Mouse (Mus musculus): ENCODE measurements at regions not wholly inside any gene's neighbourhood (a gene's known extent, or its start where the extent isn't known, plus 50 kb on each side); places are given as distances from the start of the nearest gene placed in this dataset.

GRCm38 (mm10) chr2:172660479-172660878, 111.1 kb downstream of the Tfap2c start:
- Histone ChIP-seq H3K27me3 (replicated peaks) (peaks cover 11% of the 10 kb centered on the region), H3K27ac (no peak overlapping the region), H3K36me3 (no peaks in the 10 kb centered on the region), H3K4me2 (replicated peaks) (no peak overlapping the region), H3K4me1 (replicated peaks) (peaks cover 2% of the 10 kb centered on the region; the same call in 1 of the 2 replicates), H3K9me3 (no peaks in the 10 kb centered on the region), H3K9ac (no peak overlapping the region), H3K4me3 (replicated peaks) (no peak overlapping the region)
- no peak for ATAC-seq
- 76% methylated on average over 10 of the region's 10 CpGs for WGBS

- Histone ChIP-seq H3K27ac (no peak overlapping the region), H3K27me3 (replicated peaks) (peaks cover 11% of the 10 kb centered on the region), H3K9me3 (no peaks in the 10 kb centered on the region), H3K36me3 (no peaks in the 10 kb centered on the region), H3K4me3 (replicated peaks) (no peak overlapping the region), H3K9ac (no peak overlapping the region), H3K4me1 (replicated peaks) (peaks cover 2% of the 10 kb centered on the region; the same call in 1 of the 2 replicates), H3K4me2 (replicated peaks) (no peak overlapping the region)
- ATAC-seq = no peak
- WGBS = 12% methylated on average over 7 of the region's 7 CpGs
Measured at GRCm38 (mm10) chr2:172660916-172661315, 111.5 kb downstream of the Tfap2c start.

- no peak for ATAC-seq
- no peak overlapping the region for H3K27ac ChIP-seq
- peaks cover 11% of the 10 kb centered on the region for H3K27me3 ChIP-seq (replicated peaks)
- H3K9me3 ChIP-seq = no peaks in the 10 kb centered on the region
- H3K9ac ChIP-seq = no peak overlapping the region
- no peaks in the 10 kb centered on the region for H3K36me3 ChIP-seq
- H3K4me2 ChIP-seq (replicated peaks) = peak overlapping the region; percentile 32
- 17% methylated on average over 15 of the region's 15 CpGs for WGBS
- peaks cover 2% of the 10 kb centered on the region; the same call in 1 of the 2 replicates for H3K4me1 ChIP-seq (replicated peaks)
- H3K4me3 ChIP-seq (replicated peaks) = no peak overlapping the region
Measured at GRCm38 (mm10) chr2:172661418-172661980, 112.1 kb downstream of the Tfap2c start.

- 62% methylated on average over 11 of the region's 11 CpGs for WGBS
- Histone ChIP-seq H3K27me3 (replicated peaks) (peaks cover 11% of the 10 kb centered on the region), H3K9me3 (no peaks in the 10 kb centered on the region), H3K9ac (no peak overlapping the region), H3K4me1 (replicated peaks) (peaks cover 2% of the 10 kb centered on the region; the same call in 1 of the 2 replicates), H3K36me3 (no peaks in the 10 kb centered on the region), H3K4me2 (replicated peaks) (no peak overlapping the region), H3K4me3 (replicated peaks) (no peak overlapping the region), H3K27ac (no peak overlapping the region)
- no peak for ATAC-seq
Measured at GRCm38 (mm10) chr2:172662165-172662564, 112.8 kb downstream of the Tfap2c start.

- WGBS = 13% methylated on average over 6 of the region's 6 CpGs
- no peak overlapping the region for H3K9ac ChIP-seq
- H3K36me3 ChIP-seq = no peaks in the 10 kb centered on the region
- no peak overlapping the region for H3K4me2 ChIP-seq (replicated peaks)
- no peaks in the 10 kb centered on the region for H3K9me3 ChIP-seq
- no peak for ATAC-seq
- no peak overlapping the region for H3K4me3 ChIP-seq (replicated peaks)
- H3K27ac ChIP-seq = no peak overlapping the region
- peaks cover 2% of the 10 kb centered on the region; the same call in 1 of the 2 replicates for H3K4me1 ChIP-seq (replicated peaks)
- H3K27me3 ChIP-seq (replicated peaks) = peaks cover 11% of the 10 kb centered on the region
Measured at GRCm38 (mm10) chr2:172663681-172664080, 114.3 kb downstream of the Tfap2c start.

- 27% methylated on average over 2 of the region's 2 CpGs for WGBS
- H3K4me3 ChIP-seq (replicated peaks) = no peak overlapping the region
- H3K27ac ChIP-seq = no peak overlapping the region
- H3K36me3 ChIP-seq = no peaks in the 10 kb centered on the region
- no peaks in the 10 kb centered on the region for H3K9me3 ChIP-seq
- ATAC-seq = no peak
- no peaks in the 10 kb centered on the region for H3K27me3 ChIP-seq (replicated peaks)
- H3K4me2 ChIP-seq (replicated peaks) = no peak overlapping the region
- H3K9ac ChIP-seq = no peak overlapping the region
- no peaks in the 10 kb centered on the region for H3K4me1 ChIP-seq (replicated peaks)
Measured at GRCm38 (mm10) chr2:172673081-172673480, 123.7 kb downstream of the Tfap2c start.

- no peak overlapping the region for H3K27ac ChIP-seq
- 58% methylated on average over 8 of the region's 8 CpGs for WGBS
- no peaks in the 10 kb centered on the region for H3K27me3 ChIP-seq (replicated peaks)
Measured at GRCm38 (mm10) chr2:172674641-172675040, 125.2 kb downstream of the Tfap2c start.

GRCm38 (mm10) chr2:172675081-172675480, 125.7 kb downstream of the Tfap2c start:
- Histone ChIP-seq H3K4me1 (replicated peaks) (no peaks in the 10 kb centered on the region), H3K27ac (no peak overlapping the region), H3K36me3 (no peaks in the 10 kb centered on the region), H3K4me2 (replicated peaks) (no peak overlapping the region), H3K9me3 (no peaks in the 10 kb centered on the region), H3K4me3 (replicated peaks) (no peak overlapping the region), H3K9ac (no peak overlapping the region), H3K27me3 (replicated peaks) (no peaks in the 10 kb centered on the region)
- WGBS = 23% methylated on average over 15 of the region's 15 CpGs
- no peak for ATAC-seq

More at GRCm38 (mm10) chr2:172674641-172675040, 125.2 kb downstream of the Tfap2c start:
- no peak for ATAC-seq
- Histone ChIP-seq H3K9ac (no peak overlapping the region), H3K4me1 (replicated peaks) (no peaks in the 10 kb centered on the region), H3K4me3 (replicated peaks) (no peak overlapping the region), H3K9me3 (no peaks in the 10 kb centered on the region), H3K36me3 (no peaks in the 10 kb centered on the region), H3K4me2 (replicated peaks) (no peak overlapping the region)

- Histone ChIP-seq H3K9me3 (0 out of 2 replicates have a peak, but pooled peaks cover 2% of the 10 kb centered on the region), H3K4me1 (replicated peaks) (no peaks in the 10 kb centered on the region), H3K36me3 (no peaks in the 10 kb centered on the region), H3K9ac (no peak overlapping the region), H3K4me3 (replicated peaks) (no peak overlapping the region), H3K4me2 (replicated peaks) (no peak overlapping the region), H3K27me3 (replicated peaks) (no peaks in the 10 kb centered on the region), H3K27ac (no peak overlapping the region)
- WGBS = 87% methylated on average over 1 of the region's 1 CpGs
- ATAC-seq = no peak
Measured at GRCm38 (mm10) chr2:172690196-172690595, 140.8 kb downstream of the Tfap2c start.

- H3K36me3 ChIP-seq = no peaks in the 10 kb centered on the region
Measured at GRCm38 (mm10) chr2:172690931-172691651, 141.7 kb downstream of the Tfap2c start.

GRCm38 (mm10) chr2:172698961-172699360, 149.6 kb downstream of the Tfap2c start:
- Histone ChIP-seq H3K9ac (no peak overlapping the region), H3K9me3 (no peaks in the 10 kb centered on the region), H3K4me1 (replicated peaks) (no peaks in the 10 kb centered on the region), H3K27me3 (replicated peaks) (no peaks in the 10 kb centered on the region), H3K27ac (no peak overlapping the region), H3K4me2 (replicated peaks) (no peak overlapping the region), H3K36me3 (no peaks in the 10 kb centered on the region), H3K4me3 (replicated peaks) (no peak overlapping the region)
- ATAC-seq = no peak
- WGBS = 65% methylated on average over 6 of the region's 6 CpGs

More at GRCm38 (mm10) chr2:172690931-172691651, 141.7 kb downstream of the Tfap2c start:
- no peak overlapping the region for H3K4me2 ChIP-seq (replicated peaks)
- 0 out of 2 replicates have a peak, but pooled peaks cover 2% of the 10 kb centered on the region for H3K9me3 ChIP-seq
- no peak overlapping the region for H3K9ac ChIP-seq
- no peak for ATAC-seq
- H3K4me3 ChIP-seq (replicated peaks) = no peak overlapping the region
- H3K27me3 ChIP-seq (replicated peaks) = no peaks in the 10 kb centered on the region
- no peak overlapping the region for H3K27ac ChIP-seq
- no peaks in the 10 kb centered on the region for H3K4me1 ChIP-seq (replicated peaks)
- WGBS = 74% methylated on average over 9 of the region's 9 CpGs

- Histone ChIP-seq H3K27ac (no peak overlapping the region), H3K4me3 (replicated peaks) (no peak overlapping the region), H3K4me2 (replicated peaks) (no peak overlapping the region), H3K36me3 (no peaks in the 10 kb centered on the region), H3K27me3 (replicated peaks) (no peaks in the 10 kb centered on the region), H3K9me3 (no peaks in the 10 kb centered on the region), H3K4me1 (replicated peaks) (no peaks in the 10 kb centered on the region), H3K9ac (no peak overlapping the region)
- WGBS = 70% methylated on average over 4 of the region's 4 CpGs
- peak; percentile 55; the same call in 1 of the 2 replicates for ATAC-seq
Measured at GRCm38 (mm10) chr2:172699654-172700053, 150.3 kb downstream of the Tfap2c start.

- Histone ChIP-seq H3K9me3 (no peaks in the 10 kb centered on the region), H3K4me3 (replicated peaks) (no peak overlapping the region), H3K4me1 (replicated peaks) (no peaks in the 10 kb centered on the region), H3K9ac (no peak overlapping the region), H3K4me2 (replicated peaks) (no peak overlapping the region), H3K27ac (no peak overlapping the region), H3K27me3 (replicated peaks) (no peaks in the 10 kb centered on the region), H3K36me3 (no peaks in the 10 kb centered on the region)
- WGBS = 88% methylated on average over 4 of the region's 4 CpGs
- no peak for ATAC-seq
Measured at GRCm38 (mm10) chr2:172710641-172711040, 161.2 kb downstream of the Tfap2c start.
